Mouse (Mus musculus) left cerebral cortex, adult 11 months (tissue): ENCODE data around the gene Flrt3.
A peak's percentile ranks its signal among the peaks of the same experiment; 100 is the strongest.

Source experiments
- DNase-seq: peaks from one replicate; pipeline ENCODE4 v3.0.0; 2022; ENCODE audit warnings: low spot score

Flrt3 gene

DNA sequence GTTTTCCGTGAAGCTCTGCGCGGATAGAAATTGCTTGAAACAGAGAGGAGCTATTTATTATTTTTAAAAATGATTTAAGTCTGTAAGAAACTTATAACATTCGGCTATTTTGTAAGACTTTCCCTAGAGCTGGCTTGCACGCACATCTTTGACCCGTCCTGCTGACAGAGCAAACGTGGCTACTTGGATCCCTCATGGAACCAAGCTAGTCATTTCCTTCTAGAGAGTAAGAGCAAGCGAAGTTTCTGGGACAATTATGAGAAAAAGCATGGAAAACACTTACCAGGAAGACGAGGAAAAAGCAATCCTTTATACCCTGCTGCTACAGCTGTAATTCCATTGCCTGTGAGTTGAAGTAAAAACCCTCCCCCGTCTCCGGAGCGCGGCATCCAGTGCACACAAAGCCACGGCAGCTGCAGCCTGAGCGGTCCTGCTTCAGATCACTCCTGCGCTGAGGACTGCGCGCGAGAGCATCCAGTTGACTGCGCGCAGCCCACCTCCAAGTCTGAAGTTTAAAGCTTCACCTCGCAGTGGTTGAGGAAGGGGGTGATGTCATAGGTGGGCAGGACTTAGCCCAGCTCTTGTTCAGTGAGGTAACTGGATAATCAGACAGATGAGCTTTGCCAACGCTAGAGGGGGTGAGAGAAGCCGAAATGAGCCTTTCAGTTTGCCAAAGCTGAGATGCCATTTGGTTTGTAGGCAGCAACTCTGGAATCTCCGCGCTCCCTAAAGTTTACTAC, at the start of gene Flrt3:
Gene Flrt3, minus strand, starts transcription at position 507 of the 740 bp plus-strand sequence.
- peak; percentile 95 for DNase-seq

GRCm38 (mm10) chr2:140717407-140717806, 46.1 kb upstream of the Flrt3 start:
- DNase-seq: no peak

DNA sequence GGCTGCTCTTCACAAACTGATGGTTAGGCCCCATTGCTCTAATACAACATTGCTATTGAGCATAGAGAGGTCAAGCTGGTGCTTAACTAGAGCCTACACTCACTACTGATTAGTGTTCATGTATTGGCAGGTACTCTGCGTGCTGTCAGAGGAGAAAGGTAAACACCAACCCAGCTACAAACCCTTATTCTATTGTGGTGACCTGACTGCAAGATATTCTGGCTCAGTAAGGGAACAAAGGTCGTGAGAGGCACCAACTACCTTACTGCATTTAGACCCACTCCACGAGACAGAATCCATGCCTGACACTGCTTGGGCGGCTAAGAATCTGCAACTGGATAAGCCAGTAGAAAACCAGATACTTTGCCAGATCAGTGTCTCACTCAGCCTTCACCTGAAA, 44.6 kb upstream of the Flrt3 start:
- no peak for DNase-seq

DNA sequence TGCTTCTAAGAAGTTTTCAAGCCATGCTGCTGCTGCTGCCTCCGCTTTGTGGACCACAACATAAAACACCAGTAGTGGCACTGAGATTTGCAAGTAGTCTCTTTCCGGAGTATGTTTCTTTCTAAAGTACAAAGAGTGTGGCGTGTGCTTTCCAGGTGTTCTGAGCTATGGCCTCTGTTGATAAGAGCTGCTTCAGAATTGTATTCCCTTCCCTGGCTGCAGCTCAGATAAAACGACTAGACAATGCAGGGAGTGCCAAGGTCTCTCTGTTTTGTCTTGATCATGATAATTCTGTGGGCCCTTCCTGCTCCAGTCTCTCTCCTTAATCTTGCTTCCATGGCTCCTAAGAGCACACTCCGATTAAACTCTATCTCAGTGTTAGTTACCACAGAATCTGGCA, 36.3 kb upstream of the Flrt3 start:
- no peak for DNase-seq

DNA sequence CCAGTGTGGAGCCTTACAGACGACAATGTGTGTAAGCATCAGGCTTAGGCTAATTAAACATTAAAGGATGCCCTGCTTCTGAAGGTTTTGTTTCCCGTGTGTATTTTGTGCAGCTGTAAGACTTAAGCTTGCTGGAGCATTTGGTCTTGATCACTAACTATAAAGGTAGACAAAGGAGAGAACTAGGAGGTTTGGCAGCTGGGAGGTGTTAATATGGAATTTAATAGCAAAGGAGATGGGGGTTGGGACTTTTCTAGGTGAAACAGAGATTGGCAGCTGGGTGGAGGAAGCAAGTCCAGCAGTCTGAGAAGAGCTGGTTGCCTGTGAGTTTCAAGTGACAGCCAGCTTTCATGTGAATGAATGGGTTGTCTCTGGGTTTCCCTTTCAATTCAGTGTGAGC, 34.0 kb upstream of the Flrt3 start:
- no peak for DNase-seq

DNA sequence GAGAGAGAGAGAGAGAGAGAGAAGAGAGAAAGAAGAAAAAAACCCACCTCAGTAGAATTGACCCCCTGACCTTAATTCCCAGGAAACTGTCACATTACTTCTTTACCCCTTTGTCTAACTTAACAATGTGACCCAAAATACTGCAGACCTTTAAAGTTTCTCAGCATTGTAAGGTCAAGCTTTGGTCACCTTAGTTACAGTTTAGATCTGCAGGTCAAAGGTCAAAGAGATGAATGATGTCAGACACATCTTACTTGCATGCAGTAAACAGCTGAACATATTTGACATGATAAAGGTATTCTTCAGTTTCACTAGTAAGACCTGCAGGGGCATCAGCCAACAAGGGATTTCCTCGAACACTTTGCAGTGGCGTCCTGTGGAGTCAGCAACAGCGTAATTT, 32.9 kb upstream of the Flrt3 start:
- no peak for DNase-seq

DNA sequence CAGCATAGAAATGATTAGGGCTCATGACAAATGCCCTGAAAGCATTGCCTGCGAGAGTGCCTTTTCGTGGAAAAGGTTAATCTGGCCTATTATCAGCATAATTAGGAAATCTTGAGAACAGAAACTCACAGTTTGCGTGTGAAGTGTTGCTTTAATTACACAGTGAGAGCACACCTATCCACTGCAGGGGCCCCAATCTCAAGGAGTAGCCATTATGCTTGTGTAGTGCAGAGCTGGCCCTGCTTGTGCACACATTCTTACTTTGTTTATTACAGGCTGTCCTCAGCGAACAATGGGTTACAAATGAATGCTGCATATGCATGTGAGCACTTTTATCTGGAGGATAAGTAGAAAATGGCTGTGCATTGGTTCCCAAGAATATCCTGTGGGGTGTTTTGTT, 32.1 kb upstream of the Flrt3 start:
- no peak for DNase-seq

DNA sequence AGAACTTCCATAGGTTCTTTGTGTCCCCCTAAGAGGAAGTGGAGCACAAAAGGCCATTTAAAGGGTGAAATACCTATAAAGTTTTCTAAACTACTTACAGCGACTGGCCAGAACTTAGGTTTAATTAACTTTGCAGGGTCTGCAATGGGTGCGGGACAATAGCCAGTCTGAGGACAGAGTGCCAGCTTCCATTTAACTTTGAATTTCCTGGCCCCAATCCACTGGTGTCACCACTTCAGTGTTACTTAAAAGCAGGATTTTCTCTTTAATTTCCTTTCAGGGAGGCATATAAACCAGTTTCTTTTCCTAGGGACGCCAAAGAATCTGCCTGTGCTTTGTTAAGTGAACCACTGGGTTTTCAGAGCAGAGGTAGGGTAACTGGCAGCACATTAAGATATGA, 27.3 kb upstream of the Flrt3 start:
- no peak for DNase-seq

DNA sequence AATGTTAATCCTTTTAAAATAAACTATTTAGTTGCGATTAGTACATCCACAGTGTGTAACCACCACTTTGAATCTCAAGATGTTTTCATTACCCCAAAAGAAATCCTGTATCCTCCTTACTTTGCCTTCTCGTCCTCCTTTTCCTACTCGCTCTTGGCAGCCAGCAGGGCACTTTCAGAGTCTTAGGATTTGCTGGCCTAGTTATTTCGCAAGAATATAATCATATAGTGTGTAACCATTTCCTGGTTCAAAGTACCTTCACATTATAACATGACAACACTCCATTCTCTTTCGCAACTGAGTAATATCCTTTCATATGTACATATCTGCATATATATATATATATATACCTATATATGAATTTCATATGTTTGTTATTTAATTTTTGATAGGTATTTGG, 22.6 kb upstream of the Flrt3 start:
- DNase-seq: no peak

DNA sequence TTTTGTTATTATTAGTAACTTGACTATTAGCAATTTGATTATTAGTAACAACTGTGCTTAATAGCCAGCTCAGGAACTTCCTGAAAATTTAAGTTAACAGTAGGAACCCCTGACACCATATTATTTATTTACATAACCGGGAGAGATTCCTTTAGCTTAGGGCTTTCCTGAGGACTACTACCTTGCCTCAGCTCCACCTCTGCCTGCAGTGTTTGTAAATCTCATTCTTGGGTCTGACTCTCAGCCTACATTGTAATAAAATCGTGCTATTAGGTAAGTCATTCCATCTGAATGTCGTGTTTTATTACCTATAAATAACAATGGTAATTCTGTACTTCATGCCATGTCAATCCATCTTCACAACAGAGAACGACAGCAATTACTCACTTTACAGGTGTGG, 21.2 kb upstream of the Flrt3 start:
- no peak for DNase-seq

DNA sequence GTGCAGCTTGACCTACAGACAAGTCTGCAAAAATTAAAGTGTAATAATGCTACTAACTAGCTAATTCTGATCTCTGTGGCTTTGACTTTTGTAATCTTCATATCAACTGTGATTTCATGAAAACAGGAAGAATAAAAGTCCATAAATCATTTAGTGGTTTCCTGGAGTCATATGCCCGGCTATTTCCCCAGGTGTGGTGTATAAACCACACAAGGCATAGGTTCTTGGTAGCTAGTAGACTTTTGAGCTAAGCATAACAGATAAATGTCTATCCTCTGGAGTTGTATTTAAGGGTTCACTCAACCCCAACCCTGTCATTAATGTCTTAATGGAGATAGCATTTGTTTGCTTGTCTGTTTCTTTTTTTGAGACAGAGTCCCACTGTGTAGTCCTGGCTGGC, 20.1 kb upstream of the Flrt3 start:
- DNase-seq: no peak

- no peak for DNase-seq
Measured at GRCm38 (mm10) chr2:140690906-140691305, 19.6 kb upstream of the Flrt3 start.

GRCm38 (mm10) chr2:140676728-140677127, 5.5 kb upstream of the Flrt3 start:
- no peak for DNase-seq

- no peak for DNase-seq
Measured at GRCm38 (mm10) chr2:140673466-140673865, 2.2 kb upstream of the Flrt3 start.

DNA sequence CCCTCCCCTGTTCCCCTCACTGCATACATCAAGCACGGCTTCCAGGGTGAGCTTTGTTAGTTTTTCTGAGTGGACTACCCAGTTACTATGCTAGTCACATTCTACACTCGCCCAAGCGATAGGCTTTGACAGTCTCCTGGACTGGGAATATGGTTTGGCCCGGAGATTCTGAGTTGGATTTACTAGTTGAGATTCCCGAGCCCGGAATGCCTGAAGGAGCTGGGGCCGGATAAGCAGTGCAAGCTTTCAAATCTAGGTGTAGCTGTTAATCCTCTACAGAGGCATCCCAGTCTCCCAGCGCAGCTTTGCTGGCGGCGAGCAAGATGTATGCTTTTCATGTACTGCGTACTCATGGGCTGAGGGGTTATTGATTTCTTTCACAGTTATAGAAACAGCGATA, 812 bp downstream of the Flrt3 start:
- peak; percentile 35 for DNase-seq

DNA sequence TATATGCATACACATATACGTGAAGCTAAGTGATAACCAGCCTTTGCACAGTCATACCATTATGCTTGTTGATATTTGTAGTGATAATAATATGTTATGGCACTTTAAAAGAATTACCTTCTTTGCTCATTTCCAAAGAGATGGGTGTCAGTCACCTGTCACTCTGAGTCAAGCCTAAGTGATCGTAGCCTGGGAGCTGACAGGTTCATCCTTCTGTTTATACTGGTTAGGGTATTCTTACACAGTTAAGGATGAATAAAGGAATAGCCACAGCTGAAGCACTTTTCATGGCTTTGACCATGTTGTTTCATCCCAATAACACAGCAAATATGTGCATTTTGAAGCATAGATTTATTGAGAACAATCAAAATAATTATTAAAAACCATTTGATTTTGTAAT, 1.5 kb downstream of the Flrt3 start:
- DNase-seq: no peak

DNA sequence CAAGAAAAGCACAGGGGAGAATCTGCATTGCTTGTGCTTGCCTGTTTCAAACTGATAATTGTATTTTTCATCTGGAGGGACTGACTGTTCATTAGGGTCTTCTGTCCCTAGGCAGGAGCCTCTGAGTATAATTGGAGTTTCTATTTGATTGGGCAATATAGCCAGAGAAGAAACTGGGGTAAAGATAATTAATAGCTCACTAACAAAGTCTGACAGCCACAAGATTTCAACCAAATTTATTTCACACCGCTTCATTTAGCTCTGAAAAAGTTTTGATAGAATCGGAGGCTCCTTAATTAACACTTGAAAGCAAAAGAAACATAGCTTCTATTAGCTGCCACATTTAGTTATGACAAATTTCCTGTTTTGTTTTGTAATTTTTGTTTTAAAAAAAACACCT, 2.2 kb downstream of the Flrt3 start:
- DNase-seq: no peak

DNA sequence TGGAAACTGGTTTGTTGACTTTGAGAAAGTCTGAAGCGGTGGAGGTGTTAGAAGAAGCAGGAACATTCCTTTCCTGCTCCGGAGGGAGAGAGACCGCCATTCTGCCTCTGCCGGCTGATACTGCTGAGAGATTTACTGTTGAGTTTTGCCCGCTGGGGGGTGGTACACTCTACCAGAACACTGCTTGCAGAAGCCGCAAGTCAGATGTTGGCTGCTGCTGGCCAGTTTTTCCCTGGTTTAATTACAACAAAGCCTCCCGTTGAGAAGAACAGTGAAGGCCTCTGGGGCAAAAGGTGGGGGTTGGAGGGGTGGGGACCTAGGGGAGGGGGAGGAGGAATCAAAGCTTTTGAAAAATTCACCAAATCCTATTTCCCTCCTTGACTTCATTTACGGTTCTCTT, 3.0 kb downstream of the Flrt3 start:
- peak; percentile 72 for DNase-seq

DNA sequence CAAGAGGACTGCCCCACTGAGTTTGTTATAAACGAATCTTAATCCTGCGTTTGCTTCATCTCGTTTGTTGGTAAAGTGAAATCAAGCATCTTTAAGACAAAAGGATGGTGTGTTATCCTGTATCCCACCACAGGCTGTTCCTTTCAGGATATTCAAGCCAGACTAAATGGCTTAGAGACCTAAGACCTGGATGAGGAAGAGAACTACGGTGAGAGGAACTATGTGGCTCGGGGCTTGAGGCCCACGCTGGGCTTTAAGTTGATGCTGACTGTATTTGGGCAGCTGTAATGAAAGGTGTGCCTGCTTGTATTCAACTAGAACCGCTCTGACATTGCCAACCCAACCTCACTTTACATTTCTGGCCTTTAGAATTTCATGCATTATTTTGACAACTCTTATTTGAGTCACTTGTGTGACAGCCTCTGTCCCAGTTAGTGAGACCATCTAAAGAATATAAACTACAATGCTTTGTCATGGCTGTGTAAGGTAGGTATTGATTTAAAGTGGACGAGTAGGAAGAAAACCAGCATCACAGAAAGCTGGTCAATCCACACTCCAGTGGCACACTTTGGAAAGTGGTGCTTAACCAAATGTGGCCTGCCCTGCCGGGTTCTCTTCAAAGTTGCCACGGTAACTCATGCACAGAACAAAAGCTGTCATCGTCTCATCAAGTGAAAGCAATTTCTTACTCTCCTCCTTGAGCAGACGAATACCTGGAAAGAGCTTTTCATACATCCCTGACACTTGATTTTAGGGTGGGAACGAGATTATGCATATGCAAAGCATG, 3.8 kb downstream of the Flrt3 start:
- no peak for DNase-seq

DNA sequence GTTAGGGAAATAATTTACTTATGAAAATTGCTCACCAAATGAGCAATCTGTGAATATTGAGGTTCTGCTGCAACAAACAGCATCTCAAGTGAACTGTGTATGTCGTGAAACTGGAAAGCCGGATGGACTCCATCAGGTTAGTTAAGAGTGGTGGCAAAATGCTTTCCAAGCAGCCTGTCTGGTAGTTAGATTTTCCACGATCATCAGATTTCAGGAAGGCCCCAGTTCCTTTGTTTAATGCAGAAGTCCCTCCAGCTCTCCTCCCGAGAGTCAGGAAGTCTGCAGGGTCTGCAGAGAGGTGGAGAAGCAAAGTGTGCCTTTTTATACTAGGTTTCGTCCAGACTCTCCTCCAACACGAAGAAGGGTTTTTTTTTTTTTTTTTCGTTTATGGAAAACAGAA, 4.4 kb downstream of the Flrt3 start:
- no peak for DNase-seq

GRCm38 (mm10) chr2:140664381-140664780, 6.9 kb downstream of the Flrt3 start:
- no peak for DNase-seq

- no peak for DNase-seq
Measured at GRCm38 (mm10) chr2:140662673-140663072, 8.6 kb downstream of the Flrt3 start.

GRCm38 (mm10) chr2:140653978-140654377, 17.3 kb downstream of the Flrt3 start:
- no peak for DNase-seq

- no peak for DNase-seq
Measured at GRCm38 (mm10) chr2:140653481-140653880, 17.8 kb downstream of the Flrt3 start.
